Mouse (Mus musculus) kidney, adult 2 months (tissue): Measurements from ENCODE around the gene Gm2832.
"Not testable (repeated sequence)": the region's sequence is repeated elsewhere in the genome, so short reads cannot be mapped to it uniquely, and the experiment has no call there.

Source experiments
- CTCF ChIP-seq: fragments of 200-500 bp; conservative IDR thresholded peaks from 2 replicates; pipeline ENCODE4 v1.5.1; 2011; ENCODE audit warnings: low read depth, mild to moderate bottlenecking, control low read depth, low read length, moderate library complexity, mixed read lengths; ENCODE audit not compliant: insufficient read depth, insufficient read length
- POLR2A ChIP-seq: fragments of 200-500 bp; IDR thresholded peaks from one replicate; pipeline ENCODE4 v1.6.1; 2011; ENCODE audit warnings: low read depth, low read length, control low read depth

DNA sequence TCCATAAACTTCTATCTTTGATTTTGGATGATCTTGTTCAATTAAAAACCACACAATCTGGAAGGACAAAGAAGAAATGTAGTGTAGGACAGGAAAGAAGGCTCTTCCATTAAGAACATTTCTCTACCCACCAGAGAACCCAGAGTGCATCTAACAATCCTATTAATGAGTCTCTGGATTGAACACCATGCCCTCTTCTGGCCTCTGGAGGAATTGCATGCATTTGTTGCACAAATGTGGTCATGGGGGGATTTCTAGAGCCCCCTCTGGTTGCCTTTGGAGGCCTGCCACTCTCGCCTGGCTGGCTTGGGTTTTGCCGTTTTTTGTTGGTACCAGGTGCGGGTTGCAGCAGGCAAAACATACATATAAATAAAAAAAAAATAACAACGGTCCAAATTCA, 15.3 kb upstream of the Gm2832 start:
- not testable (repeated sequence) for TF ChIP-seq CTCF, POLR2A
